Mouse (Mus musculus): ENCODE measurements around the gene Tmem170. TPM values are rescaled to one million over a fixed set of nuclear protein-coding genes. Genes with fewer than 3 reads are reported as not detected.

Tmem170 gene
- polyA plus RNA-seq (2012; rRNA removed): 3.3 and 3.4 TPM in 2 replicates

DNA sequence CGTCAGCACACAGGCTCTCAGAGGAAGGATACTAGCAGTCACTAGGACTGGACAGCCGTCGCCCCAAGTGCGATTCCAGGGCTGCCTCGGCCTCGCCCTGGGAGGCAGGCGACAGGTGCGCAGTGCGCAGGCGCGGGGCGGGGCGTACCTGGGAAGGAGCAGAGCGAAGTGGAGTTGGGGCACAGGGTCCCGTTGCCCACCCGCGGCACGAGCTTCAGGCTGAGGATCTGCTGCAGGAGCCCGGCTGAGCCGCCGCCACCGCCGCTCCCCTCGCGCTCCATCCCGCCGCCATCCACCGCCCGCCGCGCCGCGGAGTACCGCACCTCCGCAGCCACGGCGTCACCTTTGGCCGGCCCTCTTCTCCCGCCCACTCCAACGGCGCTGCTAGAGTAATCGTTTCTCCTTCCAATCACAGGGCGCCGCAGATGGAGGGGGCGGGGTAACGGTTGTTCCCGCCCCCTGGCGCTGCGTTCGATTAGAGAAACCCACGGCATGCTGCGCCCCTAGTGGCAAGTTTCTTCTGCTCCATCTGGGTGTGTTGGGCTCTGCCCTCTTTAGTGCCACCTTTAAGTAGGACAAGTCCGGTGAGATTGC, at the start of gene Tmem170:
Tmem170 (minus strand) TSS at position 396 of the 594 bp plus-strand sequence.
- TF ChIP-seq CTCF (IDR thresholded peaks at IDR 0.05; ENCODE audit: extremely low read depth, insufficient read depth, low read length): peak; percentile 78
- TF ChIP-seq POLR2A (IDR thresholded peaks at IDR 0.05; ENCODE audit: extremely low read depth, insufficient read depth, low read length): peak; percentile 68

DNA sequence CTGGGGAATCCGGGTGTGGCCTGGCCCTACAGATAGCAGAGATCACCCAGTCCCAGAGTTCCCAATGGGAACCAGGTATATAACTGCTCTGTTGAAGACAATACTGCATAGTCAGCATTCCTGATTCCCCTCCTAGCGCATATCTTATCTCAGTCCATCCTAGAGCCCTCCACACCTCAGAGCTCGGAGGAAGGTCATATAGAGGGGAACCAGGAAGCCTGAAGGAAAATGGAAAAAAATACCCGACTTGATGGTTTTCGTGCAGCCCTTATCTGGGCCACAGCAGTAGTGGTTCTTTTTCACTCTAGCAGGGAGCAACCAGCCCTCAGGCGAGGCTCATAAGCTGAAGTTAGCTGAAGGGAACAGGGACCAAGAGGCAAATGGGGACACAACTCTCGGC, 48.4 kb upstream of the Tmem170 start:
- H3K4me1 ChIP-seq (ENCODE audit: control insufficient read depth, insufficient read depth, low read length): no peaks in the 10 kb centered on the region
- no peak overlapping the region for H3K27ac ChIP-seq (ENCODE audit: insufficient read depth, low read length)
- no peak overlapping the region for H3K4me3 ChIP-seq (ENCODE audit: insufficient read depth, low read length)
- TF ChIP-seq POLR2A (IDR thresholded peaks at IDR 0.05; ENCODE audit: extremely low read depth, insufficient read depth, low read length) (no peak), CTCF (IDR thresholded peaks at IDR 0.05; ENCODE audit: extremely low read depth, insufficient read depth, low read length) (no peak)

More for the DNA sequence above, at the start of gene Tmem170:
- Histone ChIP-seq H3K4me3 (ENCODE audit: insufficient read depth, low read length) (peak within 1 kb of the TSS; percentile 63), H3K4me1 (ENCODE audit: control insufficient read depth, insufficient read depth, low read length) (no peaks in the 10 kb centered on the region), H3K27ac (ENCODE audit: insufficient read depth, low read length) (no peak within 1 kb of the TSS)

DNA sequence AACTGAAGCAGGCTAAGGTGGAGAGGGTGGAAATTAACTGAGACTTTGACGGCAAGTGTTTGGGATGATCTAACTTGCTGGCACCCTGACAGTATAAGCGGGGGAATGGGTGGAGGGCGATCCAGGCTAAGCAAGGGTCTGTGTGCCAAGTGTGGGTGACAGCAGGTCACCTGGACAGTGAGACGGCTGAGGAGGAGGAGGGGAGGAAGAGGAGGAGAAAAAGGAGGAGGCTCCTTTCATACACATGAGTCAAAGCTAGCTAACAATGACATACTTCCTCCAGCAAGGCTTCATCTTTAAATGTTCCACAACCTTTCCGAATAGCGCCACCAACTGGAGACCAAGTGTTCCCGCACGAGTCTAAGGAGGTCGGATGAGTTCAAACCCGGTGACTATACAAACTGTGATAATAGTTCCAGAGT, 46.8 kb upstream of the Tmem170 start:
- Histone ChIP-seq H3K27ac (ENCODE audit: insufficient read depth, low read length) (no peak overlapping the region), H3K4me3 (ENCODE audit: insufficient read depth, low read length) (peak overlapping the region; percentile 58), H3K4me1 (ENCODE audit: control insufficient read depth, insufficient read depth, low read length) (no peaks in the 10 kb centered on the region)
- TF ChIP-seq CTCF (IDR thresholded peaks at IDR 0.05; ENCODE audit: extremely low read depth, insufficient read depth, low read length) (peak; percentile 64), POLR2A (IDR thresholded peaks at IDR 0.05; ENCODE audit: extremely low read depth, insufficient read depth, low read length) (no peak)

DNA sequence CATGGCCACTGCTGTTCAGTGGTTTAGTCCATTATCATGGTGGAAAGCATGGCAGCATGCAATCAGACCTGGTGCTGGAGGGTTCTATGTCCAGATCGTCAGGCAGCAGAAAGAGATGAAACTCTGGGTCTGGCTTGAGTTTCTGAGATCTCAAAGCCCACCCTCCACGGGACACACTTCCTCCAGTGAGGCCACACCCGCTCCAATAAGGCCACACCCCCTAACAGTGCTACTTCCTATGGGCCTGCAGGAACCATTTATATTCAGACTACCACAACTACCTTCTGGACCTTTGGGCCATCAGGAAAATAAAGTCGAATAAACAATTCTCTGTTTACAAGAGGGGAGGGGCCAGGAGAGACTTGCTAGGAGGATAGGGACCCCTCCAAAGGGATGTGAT, 44.4 kb upstream of the Tmem170 start:
- H3K4me3 ChIP-seq (ENCODE audit: insufficient read depth, low read length): no peak overlapping the region

DNA sequence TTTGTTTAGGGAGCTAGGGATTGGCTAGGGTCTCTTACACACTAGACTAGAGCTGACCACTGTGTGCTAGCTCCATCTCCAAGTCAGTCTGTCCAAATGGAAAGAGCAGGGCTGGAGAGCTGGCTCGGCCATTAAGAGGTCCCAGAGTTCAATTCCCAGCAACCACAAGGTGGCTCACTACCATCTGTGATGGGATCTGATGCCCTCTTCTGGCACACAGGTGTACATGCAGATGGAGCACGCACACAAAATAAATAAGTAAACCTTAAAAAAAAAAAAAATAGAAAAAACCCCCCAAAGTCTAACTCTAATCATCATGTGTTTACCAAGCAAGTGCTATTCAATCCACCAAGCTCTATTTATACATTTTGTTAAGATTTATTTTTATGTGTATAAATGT, 43.1 kb upstream of the Tmem170 start:
- TF ChIP-seq POLR2A (IDR thresholded peaks at IDR 0.05; ENCODE audit: extremely low read depth, insufficient read depth, low read length): no peak
- TF ChIP-seq CTCF (IDR thresholded peaks at IDR 0.05; ENCODE audit: extremely low read depth, insufficient read depth, low read length): 0 out of 2 replicates have a peak, but pooled peaks have one; percentile 4
- Histone ChIP-seq H3K4me1 (ENCODE audit: control insufficient read depth, insufficient read depth, low read length) (no peaks in the 10 kb centered on the region), H3K4me3 (ENCODE audit: insufficient read depth, low read length) (no peak overlapping the region)

More for the DNA sequence above, 44.4 kb upstream of the Tmem170 start:
- H3K27ac ChIP-seq (ENCODE audit: insufficient read depth, low read length): no peak overlapping the region
- TF ChIP-seq CTCF (IDR thresholded peaks at IDR 0.05; ENCODE audit: extremely low read depth, insufficient read depth, low read length) (no peak), POLR2A (IDR thresholded peaks at IDR 0.05; ENCODE audit: extremely low read depth, insufficient read depth, low read length) (no peak)
- no peaks in the 10 kb centered on the region for H3K4me1 ChIP-seq (ENCODE audit: control insufficient read depth, insufficient read depth, low read length)

DNA sequence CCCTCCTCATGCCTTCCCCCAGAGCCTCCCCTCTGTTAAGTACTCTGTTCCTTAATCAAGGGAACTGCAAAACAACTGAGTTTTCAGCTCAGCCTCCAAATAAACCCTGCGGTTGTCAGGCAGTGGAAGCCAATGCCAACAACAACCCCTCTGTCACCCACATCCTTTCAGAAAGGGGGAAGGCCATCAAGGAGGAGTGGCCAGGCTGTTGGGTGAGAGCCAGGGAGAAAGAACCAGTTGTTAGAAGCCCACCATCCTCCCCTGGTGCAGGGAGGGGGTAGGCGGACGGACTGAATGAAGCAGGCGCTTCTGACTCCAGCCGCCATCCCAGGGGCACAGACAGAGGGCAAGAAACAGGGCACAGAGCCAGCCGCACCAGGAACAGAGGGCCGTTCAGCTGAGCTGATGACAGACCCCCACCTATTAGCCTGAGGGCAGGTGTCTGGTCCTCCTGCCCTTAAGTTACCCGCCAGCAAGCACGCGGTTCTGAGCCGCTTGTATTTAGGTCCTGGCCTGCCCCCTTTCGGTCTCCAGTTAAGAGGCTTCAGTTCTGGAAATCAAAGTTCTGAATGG, 36.4 kb upstream of the Tmem170 start:
- TF ChIP-seq CTCF (IDR thresholded peaks at IDR 0.05; ENCODE audit: extremely low read depth, insufficient read depth, low read length) (peak; percentile 34), POLR2A (IDR thresholded peaks at IDR 0.05; ENCODE audit: extremely low read depth, insufficient read depth, low read length) (no peak)
- Histone ChIP-seq H3K4me3 (ENCODE audit: insufficient read depth, low read length) (no peak overlapping the region), H3K4me1 (ENCODE audit: control insufficient read depth, insufficient read depth, low read length) (no peaks in the 10 kb centered on the region), H3K27ac (ENCODE audit: insufficient read depth, low read length) (no peak overlapping the region)

More for the DNA sequence above, 43.1 kb upstream of the Tmem170 start:
- H3K27ac ChIP-seq (ENCODE audit: insufficient read depth, low read length): no peak overlapping the region

DNA sequence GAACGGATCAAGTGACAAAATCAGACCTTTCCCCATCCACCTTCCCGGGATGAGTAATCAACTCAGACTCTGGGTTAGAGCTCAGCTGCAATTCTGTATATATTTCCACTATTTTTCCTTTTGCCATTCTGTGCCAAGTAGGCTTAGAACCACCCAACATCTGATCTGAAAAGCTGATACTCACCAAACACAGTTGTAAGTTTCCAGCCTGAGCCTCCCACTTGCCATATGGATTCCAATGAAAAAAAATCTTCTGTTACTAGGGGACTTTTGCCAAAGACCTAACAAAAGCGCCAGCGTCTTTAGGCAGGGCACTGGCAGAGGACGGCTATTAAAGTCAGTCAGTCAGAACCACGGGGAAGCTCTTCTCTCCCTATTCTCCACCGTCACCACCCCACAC, 35.0 kb upstream of the Tmem170 start:
- H3K4me1 ChIP-seq (ENCODE audit: control insufficient read depth, insufficient read depth, low read length): no peaks in the 10 kb centered on the region
- TF ChIP-seq POLR2A (IDR thresholded peaks at IDR 0.05; ENCODE audit: extremely low read depth, insufficient read depth, low read length): no peak
- no peak for TF ChIP-seq CTCF (IDR thresholded peaks at IDR 0.05; ENCODE audit: extremely low read depth, insufficient read depth, low read length)
- no peak overlapping the region for H3K4me3 ChIP-seq (ENCODE audit: insufficient read depth, low read length)
- no peak overlapping the region for H3K27ac ChIP-seq (ENCODE audit: insufficient read depth, low read length)

DNA sequence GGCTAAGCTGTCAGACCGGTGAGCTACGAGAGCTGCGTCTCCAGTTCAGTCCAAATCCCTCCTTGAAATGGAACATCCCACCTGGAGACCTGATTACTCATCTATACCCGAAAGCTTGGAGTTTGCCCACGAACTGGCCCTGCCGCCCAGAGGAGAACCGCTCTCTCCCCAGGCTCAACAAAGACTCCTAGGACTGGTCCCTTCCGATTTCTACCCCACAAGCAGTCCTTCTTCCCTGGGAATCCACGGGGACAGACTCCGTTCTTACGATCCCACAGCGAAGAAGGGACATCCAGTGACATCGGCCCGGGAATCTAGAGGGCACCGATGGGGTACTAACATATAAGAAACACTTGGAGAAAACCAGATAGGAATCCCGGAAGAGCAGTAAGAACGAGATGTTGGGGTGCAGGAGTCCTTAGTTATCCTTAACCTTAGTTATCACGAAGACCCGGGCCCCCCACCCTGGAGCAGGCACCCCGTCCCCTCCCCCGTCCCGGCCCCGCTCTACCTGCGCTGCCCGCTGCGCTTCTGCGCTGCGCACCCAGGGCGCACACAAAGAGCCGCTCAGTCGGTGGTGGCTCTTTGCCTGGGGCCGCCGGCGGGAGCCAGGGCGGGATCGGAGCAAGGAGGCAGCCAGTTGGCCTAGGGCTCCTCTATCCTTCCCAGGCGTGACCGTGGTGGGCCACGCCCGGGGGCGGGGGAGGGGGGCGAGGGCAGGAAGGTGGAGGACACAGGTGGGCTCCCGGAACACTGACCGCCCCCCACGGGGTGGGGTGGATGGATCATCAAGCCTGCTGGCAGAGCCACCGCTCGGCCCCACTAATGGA, 33.3 kb upstream of the Tmem170 start, which contains the start of gene Chst5:
Chst5 (minus strand) TSS at position 827 of the 830 bp plus-strand sequence.
- H3K4me1 ChIP-seq (ENCODE audit: control insufficient read depth, insufficient read depth, low read length): no peaks in the 10 kb centered on the region
- no peak within 1 kb of the TSS for H3K4me3 ChIP-seq (ENCODE audit: insufficient read depth, low read length)
- TF ChIP-seq POLR2A (IDR thresholded peaks at IDR 0.05; ENCODE audit: extremely low read depth, insufficient read depth, low read length) (no peak), CTCF (IDR thresholded peaks at IDR 0.05; ENCODE audit: extremely low read depth, insufficient read depth, low read length) (no peak)
- H3K27ac ChIP-seq (ENCODE audit: insufficient read depth, low read length): no peak within 1 kb of the TSS

DNA sequence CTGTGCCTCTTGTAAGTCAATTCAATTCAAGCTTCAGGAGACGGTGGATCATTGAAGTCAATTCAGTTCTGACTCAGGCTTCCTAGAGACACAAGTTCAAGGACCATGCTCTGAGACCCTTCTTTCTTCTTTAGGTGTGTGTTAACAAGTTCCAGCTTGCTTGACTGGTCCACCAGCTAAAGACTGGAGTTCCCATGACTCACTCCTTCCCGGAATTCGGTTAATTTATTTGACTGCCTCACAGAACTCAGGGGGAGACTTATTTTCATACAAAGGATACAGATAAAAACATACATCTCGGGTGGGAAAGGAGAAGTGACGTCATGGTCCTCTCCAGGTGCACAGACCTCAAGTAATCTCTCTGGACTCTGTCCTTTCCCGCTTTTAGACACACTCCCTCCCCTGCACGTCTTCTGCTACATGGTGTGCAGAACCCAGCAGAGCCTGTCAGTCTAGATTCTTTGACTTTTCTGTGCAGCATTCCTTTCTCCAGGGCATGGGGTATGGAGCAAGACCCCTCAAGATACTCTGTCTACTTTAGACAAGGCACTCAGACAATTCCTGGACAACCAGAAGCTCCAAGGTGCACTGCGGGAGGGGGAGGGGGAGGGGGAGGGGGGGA, 29.1 kb upstream of the Tmem170 start:
- Histone ChIP-seq H3K4me3 (ENCODE audit: insufficient read depth, low read length) (no peak overlapping the region), H3K4me1 (ENCODE audit: control insufficient read depth, insufficient read depth, low read length) (no peaks in the 10 kb centered on the region), H3K27ac (ENCODE audit: insufficient read depth, low read length) (no peak overlapping the region)
- no peak for TF ChIP-seq POLR2A (IDR thresholded peaks at IDR 0.05; ENCODE audit: extremely low read depth, insufficient read depth, low read length)
- no peak for TF ChIP-seq CTCF (IDR thresholded peaks at IDR 0.05; ENCODE audit: extremely low read depth, insufficient read depth, low read length)

Measured in cortical plate, adult 2 months (tissue).